Comparison of ENCODE assay signal across 18 mouse cellular contexts in genomic region chr19:35282775-35283447, GRCm38 (mm10).
"Had no signal": no experiment of that assay in that cellular context is flagged by ENCODE, and none has a peak within 500 bp of the region (broad histone marks: within the 10 kb centered on the region; RNA-seq: fewer than 3 reads in every experiment).

No protein-coding gene starts in this region.

- H3K27me3 ChIP-seq: liver, embryonic 15.5 days; megakaryocyte, embryonic 14.5 days; midbrain, embryonic 12.5 days; neural tube, embryonic 12.5 days; stomach, embryonic 15.5 days had no signal

- H3K4me1 ChIP-seq: limb, embryonic 10.5 days; liver, embryonic 15.5 days; midbrain, embryonic 12.5 days; neural tube, embryonic 12.5 days; stomach, embryonic 15.5 days had no signal

- H3K9me3 ChIP-seq: limb, embryonic 10.5 days; liver, embryonic 15.5 days; megakaryocyte, embryonic 14.5 days; midbrain, embryonic 12.5 days; neural tube, embryonic 12.5 days; stomach, embryonic 15.5 days had no signal

- H3K9ac ChIP-seq: liver, embryonic 15.5 days; midbrain, embryonic 12.5 days; neural tube, embryonic 12.5 days; stomach, embryonic 15.5 days had no signal

- H3K4me3 ChIP-seq: left cerebral cortex, adult 2 months; limb, embryonic 10.5 days; liver, embryonic 15.5 days; megakaryocyte, embryonic 14.5 days; midbrain, embryonic 12.5 days; neural tube, embryonic 12.5 days; stomach, embryonic 15.5 days had no signal

- DNase-seq: kidney, postnatal 10 days; kidney, postnatal 4 days; lung, adult 2 months; lung, postnatal 10 days; retina, postnatal 1 day; right cerebral cortex, postnatal 4 days; spleen, adult 18-20 months; thymus, adult 2 months; thymus, postnatal 25 days had no signal

- H3K36me3 ChIP-seq: limb, embryonic 10.5 days; liver, embryonic 15.5 days; midbrain, embryonic 12.5 days; neural tube, embryonic 12.5 days; stomach, embryonic 15.5 days had no signal

- H3K27ac ChIP-seq: left cerebral cortex, adult 2 months; limb, embryonic 10.5 days; liver, embryonic 15.5 days; macrophage; midbrain, embryonic 12.5 days; neural tube, embryonic 12.5 days; stomach, embryonic 15.5 days had no signal

- H3K4me2 ChIP-seq: liver, embryonic 11.5 days; liver, embryonic 15.5 days; midbrain, embryonic 12.5 days; neural tube, embryonic 12.5 days; stomach, embryonic 15.5 days had no signal
